Mouse (Mus musculus): ENCODE results near the gene Lrrc27. TPM values are rescaled to one million over a fixed set of nuclear protein-coding genes. Genes with fewer than 3 reads are reported as not detected.

Lrrc27 gene
- total and polyA plus RNA-seq, 3 experiments = 0.21 TPM; not detected in 2

GRCm38 (mm10) chr7:139212754-139213745, at the start of gene Lrrc27, which contains the start of gene Stk32c (continued):
- TF ChIP-seq ZMIZ1 (IDR thresholded peaks at IDR 0.05; ENCODE audit: low read depth, low read length) = peak; percentile 42; the same call in 1 of the 2 replicates

DNA sequence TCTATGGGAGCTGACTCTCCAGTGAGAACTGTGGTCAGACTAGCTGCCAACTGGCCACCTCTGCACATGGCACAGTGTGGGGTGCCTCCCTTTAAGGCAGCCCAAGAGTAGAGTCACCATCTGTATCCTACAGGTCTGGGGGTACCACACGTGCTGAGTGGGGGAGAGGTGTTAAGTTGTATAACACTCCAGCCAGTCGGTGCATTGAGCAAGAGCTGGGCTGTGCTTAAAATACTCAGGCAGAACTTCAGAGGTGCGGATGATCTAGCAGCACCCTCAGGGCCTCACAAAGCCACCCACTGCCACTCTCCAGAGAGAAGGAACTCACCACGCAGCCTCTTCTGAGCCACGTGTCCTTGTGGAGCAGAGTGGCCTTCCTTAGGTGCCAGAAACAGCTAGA, 48.4 kb upstream of the Lrrc27 start:
- Histone ChIP-seq H3K4me1 (ENCODE audit: control insufficient read depth in 1 of 2, insufficient read depth in 2 of 2) (no peaks in the 10 kb centered on the region), H3K4me2 (ENCODE audit: insufficient read depth, low read depth, poor library complexity, severe bottlenecking) (no peak overlapping the region), H3K9me3 (replicated peaks; ENCODE audit: low read length) (peaks cover 4% of the 10 kb centered on the region), H3K79me2 (replicated peaks; ENCODE audit: control insufficient read depth, extremely low read depth, insufficient read depth, poor library complexity, severe bottlenecking) (no peaks in the 10 kb centered on the region), H3K27me3 (replicated peaks) (peaks cover 67% of the 10 kb centered on the region), H3K27ac (ENCODE audit: insufficient read depth, low read depth) (no peak overlapping the region), H3K4me3 (replicated peaks in 1 of 3; ENCODE audit: low read depth in 2 of 3, low read length in 2 of 3, poor library complexity in 1 of 3) (no peak overlapping the region), H3K9ac (ENCODE audit: insufficient read depth, low read depth) (no peak overlapping the region), H3K36me3 (replicated peaks in 1 of 2; ENCODE audit: control insufficient read depth in 1 of 2, insufficient read depth in 1 of 2, low read length in 1 of 2) (no peaks in the 10 kb centered on the region)
- in situ Hi-C loops (cut with MboI; ENCODE audit: low pct_ligation_motif_present, low pct_unique_long_range_greater_than_20kb, low sequenced_read_pairs) (no loop called here), dilution Hi-C loops (cut with MboI; ENCODE audit: extremely low pct_ligation_motif_present, extremely low pct_unique_long_range_greater_than_20kb, low sequenced_read_pairs) (no loop called here)
- no peak for TF ChIP-seq KAT2A (IDR thresholded peaks at IDR 0.05; ENCODE audit: insufficient replicate concordance, low read length)
- TF ChIP-seq MXI1 (IDR thresholded peaks at IDR 0.05; ENCODE audit: low read depth, low read length) = no peak
- TF ChIP-seq NELFE (IDR thresholded peaks at IDR 0.05; ENCODE audit: low read depth, low read length) = no peak
- no peak for TF ChIP-seq E2F4 (IDR thresholded peaks at IDR 0.05; ENCODE audit: insufficient replicate concordance, low read depth, low read length)
- no peak for TF ChIP-seq SMC3 (IDR thresholded peaks at IDR 0.05; ENCODE audit: low read depth, low read length)
- TF ChIP-seq POLR2A (IDR thresholded peaks at IDR 0.05; ENCODE audit: low read depth, low read length) = no peak
- TF ChIP-seq IRF4 (IDR thresholded peaks at IDR 0.05; ENCODE audit: low read depth, low read length) = no peak
- no peak for TF ChIP-seq CTCF (conservative IDR thresholded peaks at IDR 0.05 in 1 of 2, IDR thresholded peaks at IDR 0.05 in 1 of 2; ENCODE audit: low read depth in 2 of 2, low read length in 2 of 2)
- no peak for TF ChIP-seq NRF1 (IDR thresholded peaks at IDR 0.05; ENCODE audit: low read depth, low read length)
- no peak for TF ChIP-seq POLR2AphosphoS2 (IDR thresholded peaks at IDR 0.05; ENCODE audit: low read depth, low read length)
- no peak for TF ChIP-seq ZC3H11A (IDR thresholded peaks at IDR 0.05; ENCODE audit: low read depth, low read length)
- TF ChIP-seq HCFC1 (IDR thresholded peaks at IDR 0.05; ENCODE audit: low read depth, low read length) = no peak
- no peak for TF ChIP-seq UBTF (IDR thresholded peaks at IDR 0.05; ENCODE audit: low read depth, low read length)
- no peak for TF ChIP-seq ELF1 (IDR thresholded peaks at IDR 0.05; ENCODE audit: low read depth, low read length)
- TF ChIP-seq SIN3A (IDR thresholded peaks at IDR 0.05; ENCODE audit: low read length) = no peak
- TF ChIP-seq CHD2 (IDR thresholded peaks at IDR 0.05; ENCODE audit: low read length) = no peak
- no peak for TF ChIP-seq PAX5 (IDR thresholded peaks at IDR 0.05; ENCODE audit: low read length)
- TF ChIP-seq ETS1 (conservative IDR thresholded peaks at IDR 0.05; ENCODE audit: low read depth, low read length) = no peak
- no peak for TF ChIP-seq ZKSCAN1 (IDR thresholded peaks at IDR 0.05; ENCODE audit: borderline replicate concordance, low read depth, low read length)
- no peak for DNase-seq (ENCODE audit: extremely low read depth)

Measured in CH12.LX (cell line).